ENCODE assay signal across 28 mouse cellular contexts in genomic region chr1:172480376-172480775, GRCm38 (mm10). TPM values are rescaled to one million over a fixed set of nuclear protein-coding genes. Genes with fewer than 3 reads are reported as not detected.
"Had no signal": no experiment of that assay in that cellular context is flagged by ENCODE, and none has a peak within 500 bp of the region (broad histone marks: within the 10 kb centered on the region; RNA-seq: fewer than 3 reads in every experiment).

No protein-coding gene starts in this region.

- ATAC-seq: hindbrain, embryonic 16.5 days; inflammation-experienced regulatory T-cells, adult 6 months; intestine, postnatal 0 days had no signal

- H3K36me3 ChIP-seq: heart, embryonic 13.5 days; heart, embryonic 15.5 days; hindbrain, embryonic 12.5 days; intestine, embryonic 15.5 days; liver, embryonic 13.5 days had no signal

- H3K9me3 ChIP-seq: heart, embryonic 13.5 days; heart, embryonic 15.5 days; hindbrain, embryonic 10.5 days; hindbrain, embryonic 12.5 days; intestine, embryonic 15.5 days; limb, embryonic 10.5 days; limb, embryonic 12.5 days; liver, embryonic 13.5 days had no signal

- DNase-seq: gastrocnemius, adult 2 months; gastrocnemius, postnatal 10 days; gastrocnemius, postnatal 25 days; heart, adult 11 months; heart, adult 2 months; heart, postnatal 14 days; heart, postnatal 4 days; kidney, adult 18-20 months; kidney, adult 8-10 months; kidney, postnatal 10 days; kidney, postnatal 25 days; kidney, postnatal 4 days; liver; liver, embryonic 13.5 days had no signal

- H3K27me3 ChIP-seq: hindbrain, embryonic 12.5 days; intestine, embryonic 15.5 days; limb, embryonic 12.5 days had no signal

- H3K9ac ChIP-seq: heart, embryonic 15.5 days; hindbrain, embryonic 12.5 days; hindbrain, embryonic 14.5 days; limb, embryonic 12.5 days; liver, embryonic 13.5 days had no signal

- H3K27ac ChIP-seq: gastrocnemius, adult 2 months; heart, adult 2 months; heart, embryonic 13.5 days; heart, embryonic 15.5 days; hindbrain, embryonic 12.5 days; hindbrain, embryonic 14.5 days; layer of hippocampus, adult 2 months; left cerebral cortex, adult 2 months; liver, embryonic 13.5 days had no signal

- H3K4me3 ChIP-seq: gastrocnemius, adult 2 months; heart, adult 2 months; hindbrain, embryonic 12.5 days; layer of hippocampus, adult 2 months; left cerebral cortex, adult 2 months; liver, embryonic 13.5 days had no signal

RNA-seq across cellular contexts. Expression of gene Slamf9, which starts 5.2 kb away (rescaled TPM):
- total RNA-seq: layer of hippocampus, postnatal 25 days had no signal
- polyA plus RNA-seq: hindbrain, embryonic 10.5 days had no signal

RNA-seq across cellular contexts. Expression of gene Cfap45, which starts 40.2 kb away (rescaled TPM):
- total RNA-seq: gastrocnemius, adult 2 months; gastrocnemius, postnatal 25 days had no signal
